Mouse (Mus musculus) A20 (cell line): ENCODE data around the gene Zer1.
"Not testable (repeated sequence)": the region's sequence is repeated elsewhere in the genome, so short reads cannot be mapped to it uniquely, and the experiment has no call there.

Experiments
- DNase-seq: peaks from one replicate; pipeline ENCODE4 v3.0.0-alpha.2; 2011; ENCODE audit warnings: low read depth, low spot score

Gene Zer1

GRCm38 (mm10) chr2:30124472-30125274 lies at the start of gene Zer1:
Zer1 (minus strand) TSS chr2:30124585.
- DNase-seq: peak; percentile 95

GRCm38 (mm10) chr2:30173541-30174240 lies 49.3 kb upstream of the Zer1 start:
- no peak for DNase-seq

DNA sequence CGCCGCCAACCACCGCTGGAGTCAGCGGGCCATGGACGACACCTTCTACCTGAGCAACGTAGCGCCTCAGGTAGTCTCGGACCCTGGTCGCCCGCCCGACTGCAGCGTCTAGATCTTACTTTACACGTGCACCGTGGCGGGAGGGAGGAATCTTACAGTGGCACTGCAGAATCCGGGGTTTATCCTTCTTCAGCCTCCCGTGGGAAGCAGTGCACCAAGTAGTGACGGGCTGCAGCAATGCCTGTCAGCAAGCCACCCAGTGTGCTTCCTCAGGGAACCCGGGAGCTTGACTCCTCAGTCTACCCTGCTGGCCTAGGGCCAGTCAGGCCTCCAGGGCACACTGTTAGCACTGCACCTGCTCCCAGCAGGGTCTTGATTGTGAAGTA lies 47.6 kb upstream of the Zer1 start:
- no peak for DNase-seq

DNA sequence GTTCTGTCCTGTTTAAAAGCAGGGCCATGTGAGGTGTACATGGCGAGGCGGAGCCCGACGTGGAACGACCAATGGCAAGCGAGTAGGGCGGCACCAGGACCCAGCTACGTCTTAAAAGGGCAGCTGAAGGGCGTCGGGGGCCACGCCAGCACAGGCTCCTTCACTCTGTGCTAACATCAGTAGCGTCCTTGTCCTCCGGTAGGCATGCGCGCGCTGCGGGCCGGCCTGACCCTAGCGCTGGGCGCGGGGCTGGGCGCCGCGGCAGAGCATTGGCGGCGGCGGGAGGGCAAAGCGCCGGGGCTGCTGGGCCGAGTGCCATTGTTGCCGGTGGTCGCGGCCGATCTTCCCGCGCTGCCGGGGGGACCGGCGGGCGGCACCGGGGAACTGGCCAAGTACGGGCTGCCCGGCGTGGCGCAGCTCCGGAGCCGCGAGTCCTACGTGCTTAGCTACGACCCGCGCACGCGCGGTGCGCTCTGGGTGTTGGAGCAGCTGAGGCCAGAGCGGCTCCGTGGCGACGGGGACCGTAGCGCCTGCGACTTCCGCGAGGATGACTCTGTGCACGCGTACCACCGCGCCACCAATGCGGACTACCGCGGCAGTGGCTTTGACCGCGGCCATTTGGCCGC lies 47.1 kb upstream of the Zer1 start, which contains the start of gene Endog:
Gene Endog (plus strand): TSS at position 123 of the 626 bp plus-strand sequence.
- peak; percentile 90 for DNase-seq

DNA sequence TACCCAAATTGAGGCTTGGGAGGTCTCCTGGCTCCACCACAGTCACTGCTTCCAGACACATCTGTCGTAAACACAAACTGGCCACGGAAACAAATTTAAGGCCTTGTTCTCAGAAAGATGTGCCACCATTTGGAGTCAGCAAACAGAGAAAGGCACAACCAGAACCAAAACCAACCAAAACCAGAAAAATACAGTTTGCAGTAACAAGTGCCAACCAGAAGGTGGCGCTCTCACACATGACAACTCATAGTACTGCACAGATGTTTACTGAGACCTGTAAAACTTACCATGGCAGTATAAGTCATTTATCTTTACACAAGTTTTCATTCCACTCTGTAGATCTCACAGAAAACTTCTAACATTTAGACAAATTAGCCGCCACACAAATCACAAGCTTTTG lies 42.3 kb upstream of the Zer1 start:
- peak; percentile 34 for DNase-seq

- DNase-seq: no peak
These were observed 40.1 kb upstream of the Zer1 start for GRCm38 (mm10) chr2:30164340-30164932.

- peak; percentile 64 for DNase-seq
These were observed 37.4 kb upstream of the Zer1 start for GRCm38 (mm10) chr2:30161809-30162208.

- DNase-seq: not testable (repeated sequence)
These were observed 35.5 kb upstream of the Zer1 start for GRCm38 (mm10) chr2:30159871-30160270.

DNA sequence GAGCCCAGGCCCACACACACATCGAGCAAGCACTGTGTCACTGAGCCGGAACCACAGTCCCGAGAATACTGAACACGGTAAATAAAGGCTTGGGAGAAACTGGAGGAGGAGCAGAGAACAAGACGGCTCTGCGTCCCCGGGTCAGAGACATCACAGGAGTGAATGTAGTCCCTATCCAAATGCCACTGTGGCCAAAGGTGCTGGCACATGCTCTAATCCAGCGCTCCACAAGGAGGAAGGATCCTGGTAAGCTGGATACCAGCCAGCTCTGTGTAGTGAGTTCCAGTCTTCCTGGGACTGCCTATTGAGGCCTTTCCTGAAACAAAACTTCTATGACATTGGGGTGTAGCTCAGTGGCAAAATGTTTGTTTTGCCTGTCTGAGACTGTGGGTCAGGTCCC lies 28.2 kb upstream of the Zer1 start:
- no peak for DNase-seq

DNA sequence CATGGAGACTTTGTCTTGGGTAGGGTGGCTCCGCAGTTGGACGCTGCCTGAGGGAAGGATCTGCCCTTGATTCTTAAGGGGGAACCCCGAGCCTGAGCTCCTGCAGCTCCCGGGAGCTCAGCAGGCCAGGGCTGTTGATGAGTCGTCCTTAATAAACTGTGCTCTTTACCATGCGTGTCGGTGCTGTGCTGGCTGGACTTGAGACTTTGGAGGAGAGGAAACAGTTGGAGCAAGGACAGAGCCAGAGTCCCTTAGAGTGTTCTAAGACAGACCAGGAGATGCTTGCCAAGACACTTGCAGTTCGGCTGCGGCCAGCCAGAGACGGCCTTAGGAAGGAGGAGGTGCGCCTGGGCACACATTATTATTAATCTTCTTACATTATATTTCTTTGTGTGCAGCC lies 27.5 kb upstream of the Zer1 start:
- DNase-seq: no peak

- DNase-seq: no peak
These were observed 23.1 kb upstream of the Zer1 start for GRCm38 (mm10) chr2:30147466-30147865.

DNA sequence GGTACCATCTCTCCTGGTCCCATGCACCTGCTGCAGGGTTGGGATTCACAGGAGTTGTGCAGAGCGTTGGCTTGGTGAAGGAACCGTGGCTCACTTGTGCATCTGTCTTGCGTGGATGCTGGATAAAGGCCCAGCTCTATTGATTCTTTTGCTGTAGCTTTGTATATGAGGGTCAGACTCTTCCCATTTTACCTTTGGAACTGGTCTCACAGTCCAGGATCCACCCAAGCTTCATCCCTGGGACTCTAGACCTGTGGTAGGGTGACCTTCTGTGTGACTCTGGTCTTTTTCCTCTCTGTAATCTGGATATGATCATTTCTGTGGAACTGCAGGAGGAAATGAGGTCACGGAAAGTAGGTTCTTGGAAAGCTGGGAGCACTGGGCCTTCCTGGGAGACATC lies 20.1 kb upstream of the Zer1 start:
- no peak for DNase-seq

GRCm38 (mm10) chr2:30140021-30140420 lies 15.6 kb upstream of the Zer1 start:
- DNase-seq: not testable (repeated sequence)

- DNase-seq: no peak
These were observed 12.1 kb upstream of the Zer1 start for GRCm38 (mm10) chr2:30136458-30136857.

DNA sequence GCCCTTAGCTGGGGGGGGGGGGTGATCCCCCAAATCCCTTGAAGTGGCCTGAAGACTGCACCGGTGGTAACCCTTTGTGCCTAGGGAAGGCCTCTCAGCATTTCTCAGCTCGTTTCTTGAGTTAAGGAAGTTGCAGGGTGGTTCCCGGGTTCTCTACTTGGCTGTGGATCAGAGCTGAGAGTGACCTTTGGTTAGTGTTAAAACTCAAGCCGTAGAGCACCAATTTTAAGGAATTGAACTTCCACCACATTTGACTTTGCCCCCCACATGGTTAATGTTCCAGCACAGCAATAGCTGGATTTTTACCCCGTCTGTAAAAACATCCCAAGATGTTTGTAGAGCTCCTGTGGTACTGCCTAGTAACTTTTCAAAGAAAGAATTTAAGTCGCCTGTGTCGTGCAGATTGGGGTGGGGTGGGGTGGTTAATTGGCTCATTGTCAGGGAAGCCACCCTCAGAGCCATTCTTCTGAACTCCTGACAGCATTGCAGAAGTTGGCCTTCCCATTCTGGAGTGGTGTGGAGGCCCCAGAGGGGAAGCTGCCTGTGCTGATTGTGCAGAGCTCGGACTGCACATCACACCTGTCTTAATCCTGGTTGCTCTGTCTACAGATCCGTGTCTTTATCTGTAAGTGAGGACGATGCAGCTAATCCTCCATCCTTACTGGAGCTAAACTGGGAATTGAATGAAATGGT lies 10.7 kb upstream of the Zer1 start:
- no peak for DNase-seq

DNA sequence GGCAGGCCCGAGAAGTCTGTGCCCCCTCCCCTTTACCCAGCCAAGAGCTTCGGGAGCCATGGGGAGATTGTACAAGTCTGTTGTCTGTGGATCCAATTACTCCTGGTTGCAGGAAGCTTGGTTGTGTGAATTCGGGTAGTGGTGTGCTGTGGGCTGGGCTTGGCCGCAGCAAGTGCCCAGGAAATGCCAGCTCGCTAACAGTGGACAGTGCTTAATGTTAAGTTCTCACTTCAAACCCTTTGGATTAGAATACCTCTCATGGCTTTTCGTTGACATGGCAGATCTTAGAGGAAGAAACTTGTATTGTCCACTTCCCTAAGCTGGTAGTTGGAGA lies 10.0 kb upstream of the Zer1 start:
- DNase-seq: no peak

GRCm38 (mm10) chr2:30133613-30134377 lies 9.4 kb upstream of the Zer1 start, which contains the start of gene Tbc1d13:
Tbc1d13 (plus strand) TSS chr2:30133746.
- peak; percentile 99 for DNase-seq

DNA sequence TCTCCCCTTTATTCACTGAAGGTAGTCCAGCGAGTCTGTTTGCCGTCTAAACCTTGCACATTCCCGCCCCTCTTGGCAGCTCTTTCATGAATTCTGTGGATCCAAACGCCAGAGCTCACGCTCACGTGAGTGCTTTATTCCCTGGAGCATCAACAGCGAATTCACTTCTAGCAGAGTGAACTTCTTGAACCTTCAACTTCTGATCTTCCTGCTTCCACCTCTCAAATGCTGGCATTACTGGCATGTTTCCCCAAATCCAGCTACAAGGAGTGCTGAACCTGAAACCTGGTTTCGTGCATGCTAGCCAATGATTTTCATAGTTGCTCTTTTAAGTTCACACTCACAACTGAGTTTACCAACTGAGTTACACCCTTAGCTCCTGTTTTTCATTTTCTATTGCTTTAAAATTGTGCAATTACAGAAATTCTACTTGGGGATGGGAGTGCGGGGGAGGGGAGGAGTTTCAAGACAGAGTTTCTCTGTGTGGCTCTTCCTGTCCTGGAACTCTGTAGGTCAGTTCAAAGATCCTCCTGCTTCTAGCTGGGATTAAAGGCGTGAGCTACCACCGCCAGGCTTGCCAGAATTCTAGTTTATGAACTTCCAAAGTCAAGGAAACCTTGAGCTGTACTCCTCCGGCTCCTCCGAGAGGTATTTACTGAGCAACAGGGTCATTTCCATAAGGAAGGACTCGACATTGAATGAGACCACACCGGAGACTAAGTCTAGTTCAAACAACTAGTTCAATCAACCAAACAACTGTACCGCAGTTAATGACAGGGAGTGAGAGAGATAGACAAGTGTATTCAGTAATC lies 8.6 kb upstream of the Zer1 start:
- DNase-seq: peak; percentile 21

- DNase-seq: not testable (repeated sequence)
These were observed 6.9 kb upstream of the Zer1 start for GRCm38 (mm10) chr2:30131240-30131639.

GRCm38 (mm10) chr2:30130156-30130555 lies 5.8 kb upstream of the Zer1 start:
- DNase-seq: no peak
